Mouse (Mus musculus): ENCODE data around the gene Foxa3.

DNA sequence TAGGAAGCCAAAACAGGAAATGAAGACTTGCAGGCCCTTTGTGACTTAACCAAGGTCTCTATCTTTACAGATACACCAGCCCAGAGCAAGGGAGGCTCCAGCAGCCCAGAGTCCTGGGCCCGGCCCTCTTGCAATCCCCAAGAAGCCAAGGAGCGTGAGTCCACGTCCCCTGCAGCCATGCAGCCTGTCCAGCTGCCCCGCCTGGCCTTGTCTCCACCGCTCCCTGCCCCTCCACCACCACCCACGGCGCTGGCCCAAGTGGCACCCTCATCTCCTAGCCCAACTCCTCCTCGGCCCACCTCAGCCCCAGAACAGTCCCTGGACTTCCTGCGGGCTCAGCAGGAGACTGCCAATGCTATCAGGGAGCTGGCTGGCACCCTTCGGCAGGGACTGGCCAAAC lies 22.9 kb downstream of the Foxa3 start:
- TF ChIP-seq SMC3 (IDR thresholded peaks at IDR 0.05; ENCODE audit: low read depth, low read length) (no peak), CTCF (IDR thresholded peaks at IDR 0.05 in 2 of 3, conservative IDR thresholded peaks at IDR 0.05 in 1 of 3; ENCODE audit: control insufficient read depth in 1 of 3, insufficient read depth in 1 of 3, low read depth in 2 of 3, low read length in 3 of 3, poor library complexity in 1 of 3, severe bottlenecking in 1 of 3) (no peak), TBP (IDR thresholded peaks at IDR 0.05; ENCODE audit: low read depth, low read length) (no peak), POLR2AphosphoS2 (IDR thresholded peaks at IDR 0.05; ENCODE audit: low read length) (no peak), MYC (IDR thresholded peaks at IDR 0.05; ENCODE audit: low read depth, low read length) (no peak), EP300 (IDR thresholded peaks at IDR 0.05; ENCODE audit: low read depth in 1 of 2, low read length in 2 of 2) (no peak), E2F4 (IDR thresholded peaks at IDR 0.05; ENCODE audit: borderline replicate concordance, low read depth, low read length) (no peak), ZC3H11A (IDR thresholded peaks at IDR 0.05; ENCODE audit: low read depth, low read length) (no peak), MXI1 (IDR thresholded peaks at IDR 0.05; ENCODE audit: low read depth, low read length) (no peak), NRF1 (IDR thresholded peaks at IDR 0.05; ENCODE audit: insufficient read depth, low read depth, low read length, poor library complexity, severe bottlenecking) (no peak), ETS1 (IDR thresholded peaks at IDR 0.05; ENCODE audit: low read depth, low read length) (no peak), MAX (IDR thresholded peaks at IDR 0.05; ENCODE audit: low read length) (no peak), ZKSCAN1 (IDR thresholded peaks at IDR 0.05; ENCODE audit: low read depth, low read length) (no peak)

All from MEL (cell line).